Mouse (Mus musculus) limb, embryonic 11.5 days (tissue): ENCODE data around the gene Cdc25a. TPM values are rescaled to one million over a fixed set of nuclear protein-coding genes. Genes with fewer than 3 reads are reported as not detected.

Source experiments
- ATAC-seq: fragments of 200-750 bp; cut with Nextera tagmentation; 2 replicates; pipeline ENCODE4 v1.8.0; 2017; ENCODE audit warnings: low read depth; ENCODE audit not compliant: insufficient number of reproducible peaks, low FRiP score, low TSS enrichment
- DNase-seq: peaks from one replicate; pipeline ENCODE4 v3.0.0-alpha.2; 2015; ENCODE audit warnings: low spot score
- H3K27ac ChIP-seq: fragments of 300-500 bp; sonication (generic); replicated peaks from 2 replicates; pipeline ENCODE4 v1.5.1; 2014; ENCODE audit warnings: low read depth, mild to moderate bottlenecking, low read length
- H3K27me3 ChIP-seq: fragments of 300-500 bp; sonication (generic); 2 replicates; pipeline ENCODE4 v1.6.1; 2014; ENCODE audit warnings: mild to moderate bottlenecking, low read length, mixed read lengths; ENCODE audit not compliant: control insufficient read depth, insufficient read depth
- H3K36me3 ChIP-seq: fragments of 300-500 bp; sonication (generic); 2 replicates; pipeline ENCODE4 v1.6.1; 2014; ENCODE audit warnings: mild to moderate bottlenecking, low read length, moderate library complexity, mixed read lengths; ENCODE audit not compliant: control insufficient read depth, insufficient read depth
- H3K4me1 ChIP-seq: fragments of 300-500 bp; sonication (generic); 2 replicates; pipeline ENCODE4 v1.6.1; 2014; ENCODE audit warnings: low read length, mixed read lengths; ENCODE audit not compliant: control insufficient read depth, insufficient read depth
- H3K4me2 ChIP-seq: fragments of 300-500 bp; sonication (generic); 2 replicates; pipeline ENCODE4 v1.6.1; 2014; ENCODE audit warnings: low read depth, mild to moderate bottlenecking, moderate library complexity; ENCODE audit not compliant: severe bottlenecking
- H3K4me3 ChIP-seq: fragments of 300-500 bp; sonication (generic); 2 replicates; pipeline ENCODE4 v1.5.1; 2014; ENCODE audit warnings: low read depth, low read length
- H3K9ac ChIP-seq: fragments of 300-500 bp; sonication (generic); 2 replicates; pipeline ENCODE4 v1.6.1; 2014; ENCODE audit warnings: mild to moderate bottlenecking, low read length
- H3K9me3 ChIP-seq: fragments of 300-500 bp; sonication (generic); 2 replicates; pipeline ENCODE4 v1.6.1; 2016; ENCODE audit warnings: low read length; ENCODE audit not compliant: control insufficient read depth
- WGBS: fragments of 180-500 bp; shearing (Covaris S2); extraction: QIAGEN DNeasy Blood & Tissue Kit; methylation state at CpG from one replicate; pipeline ENCODE4 v1.1.7; 2014; 5-methylcytosine and 5-hydroxymethylcytosine counted together
- polyA plus RNA-seq: library from polyadenylated mRNA; unstranded; fragments of >200 nt; fragmentation: Nextera tagmentation; extraction: Ambion mirVana; gene quantifications from 2 replicates; pipeline ENCODE4 v1.2.1, GENCODE M21; 2014

The Cdc25a gene
- polyA plus RNA-seq, 1 experiment from 2014 or later = 42.8 TPM

DNA sequence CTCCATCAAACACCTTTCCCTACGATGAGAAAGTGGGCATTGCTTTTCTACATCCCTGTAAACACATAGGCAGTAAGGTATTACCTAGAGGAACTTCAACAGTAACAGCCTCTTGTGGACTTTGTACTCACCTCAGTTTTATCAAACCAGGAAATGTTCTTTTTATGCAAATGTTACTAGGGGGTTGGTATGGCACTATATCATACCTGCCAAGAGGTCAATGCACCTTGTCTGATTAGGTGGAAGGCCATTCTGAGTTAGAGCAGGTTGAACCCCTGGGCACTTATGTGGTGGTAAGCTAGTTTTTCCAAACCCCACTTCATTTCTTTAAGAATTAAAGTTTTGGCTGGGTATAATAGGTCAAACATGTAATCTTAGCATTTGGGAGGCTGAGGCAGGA lies 3.9 kb downstream of the Cdc25a start:
- DNase-seq (no peak), ATAC-seq (no peak)
- H3K4me1 ChIP-seq = peaks cover 3% of the 10 kb centered on the region; the same call in 1 of the 2 replicates
- 98% methylated on average over 1 of the region's 1 CpGs for WGBS
- H3K36me3 ChIP-seq = peaks cover 35% of the 10 kb centered on the region; the same call in 1 of the 2 replicates
- no peaks in the 10 kb centered on the region for H3K27me3 ChIP-seq
- no peaks in the 10 kb centered on the region for H3K9me3 ChIP-seq
- no peak overlapping the region for H3K4me2 ChIP-seq
- H3K27ac ChIP-seq = no peak overlapping the region
- H3K9ac ChIP-seq = no peak overlapping the region
- H3K4me3 ChIP-seq = no peak overlapping the region

DNA sequence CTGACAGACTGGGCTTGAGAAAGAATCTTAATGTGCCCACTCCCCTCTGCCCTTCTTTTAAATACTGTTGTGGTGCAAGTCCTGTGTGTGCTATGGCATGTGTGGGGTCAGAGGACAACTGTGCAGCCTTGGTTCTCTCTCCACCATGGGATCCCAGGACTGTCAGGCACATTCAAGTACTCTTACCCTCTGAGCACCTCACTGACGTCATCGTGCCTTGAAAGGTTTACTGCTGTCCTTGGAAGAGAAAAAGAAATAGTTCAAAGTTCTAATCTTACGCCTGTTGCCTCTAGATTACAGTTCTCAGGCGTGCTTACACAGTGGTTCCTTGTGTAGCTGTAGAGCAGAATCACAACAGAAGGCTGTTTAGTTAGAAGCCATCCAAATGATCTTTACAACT lies 10.9 kb downstream of the Cdc25a start:
- ATAC-seq = no peak
- Histone ChIP-seq H3K27ac (no peak overlapping the region), H3K4me1 (no peaks in the 10 kb centered on the region), H3K9me3 (no peaks in the 10 kb centered on the region), H3K27me3 (no peaks in the 10 kb centered on the region), H3K4me2 (no peak overlapping the region), H3K36me3 (peaks cover 51% of the 10 kb centered on the region), H3K4me3 (no peak overlapping the region), H3K9ac (no peak overlapping the region)
- WGBS = 84% methylated on average over 4 of the region's 4 CpGs
- no peak for DNase-seq

DNA sequence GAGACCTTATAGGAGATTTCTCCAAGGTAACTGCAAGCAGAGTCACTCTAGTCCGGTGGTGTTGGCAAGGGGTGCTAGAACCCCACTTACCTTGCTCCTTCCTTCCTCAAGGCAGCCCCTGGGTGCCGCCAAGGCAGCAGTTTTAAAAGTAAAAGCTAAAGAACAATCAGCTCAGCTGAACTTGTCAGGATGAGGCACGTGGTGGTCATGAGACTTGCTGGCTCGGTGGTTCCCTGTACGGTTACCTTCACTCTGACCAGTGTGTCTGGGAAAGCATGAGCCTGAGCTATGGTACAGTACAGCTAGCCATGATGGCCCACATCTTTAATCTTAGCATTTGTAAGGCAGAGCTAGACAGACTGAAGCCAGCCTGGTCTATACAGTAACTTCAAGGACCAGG lies 11.9 kb downstream of the Cdc25a start:
- DNase-seq = no peak
- Histone ChIP-seq H3K27ac (no peak overlapping the region), H3K4me2 (no peak overlapping the region), H3K9ac (no peak overlapping the region), H3K36me3 (peaks cover 58% of the 10 kb centered on the region), H3K4me3 (no peak overlapping the region), H3K27me3 (no peaks in the 10 kb centered on the region), H3K9me3 (no peaks in the 10 kb centered on the region), H3K4me1 (no peaks in the 10 kb centered on the region)
- WGBS = 90% methylated on average over 5 of the region's 5 CpGs
- ATAC-seq = no peak

DNA sequence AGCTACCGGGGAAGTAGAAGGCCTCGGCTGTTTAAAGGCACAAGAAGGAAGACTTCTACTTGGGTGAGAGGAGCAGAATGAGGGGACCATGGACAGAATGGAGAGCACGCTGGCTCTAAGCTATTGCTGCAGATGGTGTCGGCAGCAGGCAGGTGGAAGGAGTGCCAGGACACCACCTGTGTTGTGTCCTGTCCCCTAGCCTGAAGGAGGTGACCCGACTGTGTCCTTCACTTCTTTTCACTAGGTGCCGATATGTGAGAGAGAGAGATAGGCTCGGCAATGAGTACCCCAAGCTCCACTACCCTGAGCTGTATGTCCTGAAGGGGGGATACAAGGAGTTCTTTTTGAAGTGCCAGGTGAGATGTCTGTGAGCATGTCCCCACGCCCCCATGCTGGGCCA lies 16.1 kb downstream of the Cdc25a start:
- Histone ChIP-seq H3K4me2 (no peak overlapping the region), H3K9me3 (no peaks in the 10 kb centered on the region), H3K4me1 (peaks cover 5% of the 10 kb centered on the region; the same call in 1 of the 2 replicates), H3K36me3 (peaks cover 46% of the 10 kb centered on the region), H3K4me3 (no peak overlapping the region), H3K9ac (no peak overlapping the region), H3K27ac (no peak overlapping the region), H3K27me3 (no peaks in the 10 kb centered on the region)
- ATAC-seq (no peak), DNase-seq (no peak)
- WGBS = 93% methylated on average over 8 of the region's 8 CpGs

DNA sequence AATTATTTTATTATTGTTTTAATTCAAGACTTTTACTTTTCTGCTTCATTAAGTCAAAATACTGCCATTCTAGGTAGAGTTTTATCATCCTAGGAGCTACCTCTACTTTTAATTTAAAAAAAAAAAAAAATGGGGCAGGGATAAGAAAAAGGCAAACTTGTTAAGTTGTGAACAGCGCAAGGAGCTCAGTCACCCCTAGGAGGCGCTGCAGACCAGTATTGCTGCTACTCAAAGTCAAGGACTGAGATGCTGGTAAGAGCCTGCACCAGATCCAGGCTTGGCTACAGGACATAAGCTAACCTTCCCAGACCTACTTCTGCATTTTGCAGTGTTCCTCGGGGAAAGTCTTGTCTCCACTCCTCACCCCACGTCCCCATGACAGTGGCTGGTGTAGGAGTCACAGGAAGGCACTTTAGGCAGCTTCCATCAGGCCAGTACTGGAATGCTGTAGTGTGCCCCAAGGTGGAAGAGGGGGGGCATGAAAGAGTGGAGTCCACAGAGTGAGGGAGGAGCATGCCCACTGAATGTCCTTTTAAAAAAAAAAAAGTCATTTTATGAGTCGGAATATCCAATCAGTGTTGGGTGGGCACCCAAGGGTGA lies 17.4 kb downstream of the Cdc25a start:
- Histone ChIP-seq H3K36me3 (peaks cover 40% of the 10 kb centered on the region), H3K9me3 (no peaks in the 10 kb centered on the region), H3K4me3 (no peak overlapping the region), H3K27ac (no peak overlapping the region), H3K4me2 (no peak overlapping the region), H3K27me3 (no peaks in the 10 kb centered on the region), H3K9ac (no peak overlapping the region), H3K4me1 (peaks cover 5% of the 10 kb centered on the region; the same call in 1 of the 2 replicates)
- 72% methylated on average over 5 of the region's 5 CpGs for WGBS
- DNase-seq (peak; percentile 89), ATAC-seq (no peak)

DNA sequence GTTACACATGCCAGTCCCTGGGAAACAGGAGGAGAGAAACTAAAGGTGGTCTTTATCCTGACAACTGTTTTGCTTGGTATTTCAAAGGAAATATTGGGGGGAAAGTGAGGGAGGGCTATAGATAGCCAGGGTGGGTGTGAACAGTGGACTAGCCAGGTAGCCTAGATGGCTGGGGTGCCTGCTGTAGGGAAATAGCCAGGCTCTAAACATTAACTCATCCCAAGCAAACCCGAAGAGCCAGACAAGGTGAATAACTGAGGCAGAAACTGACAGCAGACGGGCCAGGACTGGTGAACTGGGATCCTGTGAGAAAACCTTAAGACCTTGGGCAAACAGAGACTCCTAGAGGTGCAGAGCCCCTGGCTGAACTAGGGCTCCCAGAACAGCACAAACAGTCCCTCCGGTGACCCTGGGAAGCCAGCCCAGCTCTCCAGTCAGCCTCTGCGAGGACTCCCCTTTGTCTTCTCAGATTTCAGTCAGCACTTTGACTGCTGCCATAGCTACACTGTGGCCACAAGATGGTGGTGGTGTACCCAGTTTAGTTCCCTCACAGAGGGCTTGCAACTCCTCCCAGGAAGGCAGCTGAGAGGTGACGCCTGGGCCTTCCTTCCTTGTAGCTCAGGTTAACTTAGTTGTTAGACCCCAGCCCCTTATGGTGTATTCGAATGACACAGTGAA lies 19.2 kb downstream of the Cdc25a start:
- peak overlapping the region; percentile 52 for H3K9ac ChIP-seq
- peaks cover 30% of the 10 kb centered on the region; the same call in 1 of the 2 replicates for H3K36me3 ChIP-seq
- H3K4me2 ChIP-seq = no peak overlapping the region
- no peaks in the 10 kb centered on the region for H3K27me3 ChIP-seq
- no peak overlapping the region for H3K4me3 ChIP-seq
- no peaks in the 10 kb centered on the region for H3K9me3 ChIP-seq
- peak overlapping the region; percentile 79 for H3K27ac ChIP-seq
- DNase-seq (peak; percentile 85), ATAC-seq (peak; percentile 84)
- peaks cover 5% of the 10 kb centered on the region; the same call in 1 of the 2 replicates for H3K4me1 ChIP-seq
- 25% methylated on average over 6 of the region's 6 CpGs for WGBS

DNA sequence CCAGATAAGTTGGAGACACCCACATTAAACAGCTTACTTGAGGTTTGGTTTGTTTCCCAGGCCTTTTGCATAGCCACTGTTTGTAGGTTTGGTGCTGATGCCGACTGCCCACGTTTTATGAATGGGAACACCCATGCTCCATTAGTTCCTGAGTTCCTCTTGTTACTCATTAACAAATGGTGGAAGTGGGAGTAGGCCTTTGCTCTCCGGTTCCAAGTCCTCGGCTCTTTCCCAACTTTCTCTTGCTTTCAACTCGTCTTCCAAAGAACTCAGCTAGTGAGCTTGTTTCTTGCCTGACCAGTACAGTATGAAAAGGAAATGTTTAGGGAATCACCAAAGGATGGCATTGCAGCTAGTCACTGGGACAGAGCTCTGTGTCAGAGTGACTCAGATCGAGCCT lies 20.2 kb downstream of the Cdc25a start:
- H3K4me2 ChIP-seq = no peak overlapping the region
- peaks cover 23% of the 10 kb centered on the region; the same call in 1 of the 2 replicates for H3K36me3 ChIP-seq
- no peaks in the 10 kb centered on the region for H3K9me3 ChIP-seq
- H3K4me1 ChIP-seq = peaks cover 5% of the 10 kb centered on the region; the same call in 1 of the 2 replicates
- DNase-seq = no peak
- ATAC-seq = no peak
- H3K9ac ChIP-seq = no peak overlapping the region
- H3K4me3 ChIP-seq = no peak overlapping the region
- no peaks in the 10 kb centered on the region for H3K27me3 ChIP-seq
- 91% methylated on average over 6 of the region's 6 CpGs for WGBS
- no peak overlapping the region for H3K27ac ChIP-seq

DNA sequence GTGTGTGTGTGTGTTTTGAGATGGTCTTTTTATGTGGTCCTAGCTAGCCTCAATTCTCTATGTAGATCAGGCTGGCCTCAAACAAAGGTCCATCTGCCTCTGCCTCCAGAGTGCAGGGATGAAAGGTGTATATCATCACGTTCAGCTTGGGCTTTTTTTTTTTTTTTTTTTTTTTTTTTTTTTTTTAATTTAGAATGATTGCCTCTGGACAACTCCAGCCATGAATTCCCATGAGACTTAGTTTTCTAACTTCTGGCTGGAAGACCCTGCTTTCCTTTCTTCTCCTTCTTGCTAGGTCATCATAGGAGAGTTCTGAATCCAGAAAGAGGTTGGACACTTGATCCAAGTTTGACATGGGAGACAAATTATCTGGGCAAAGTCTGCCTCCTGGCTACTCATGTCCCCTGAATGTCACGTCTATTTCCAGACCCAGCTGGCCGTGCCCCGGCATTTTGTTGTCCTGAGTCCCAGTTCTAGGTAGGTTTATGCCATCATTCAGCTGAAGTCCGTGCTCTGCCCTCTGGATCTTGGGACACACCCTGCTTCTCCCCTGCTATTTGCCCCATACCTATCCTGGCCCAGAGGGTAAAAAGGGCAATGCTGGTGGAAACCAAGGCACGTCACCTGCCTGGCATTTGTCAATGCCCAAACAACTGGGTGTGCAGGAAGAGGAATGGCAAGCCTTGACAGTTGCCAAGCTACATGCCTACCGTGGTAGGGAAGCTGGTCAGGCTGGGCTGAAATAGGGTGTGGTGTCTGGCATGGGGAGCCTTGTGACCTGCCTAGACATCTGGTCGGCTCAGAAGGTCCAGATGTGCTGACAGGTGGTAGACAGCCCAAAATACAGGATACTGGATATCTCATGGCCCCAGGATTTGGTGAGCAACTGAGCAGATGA lies 21.1 kb downstream of the Cdc25a start:
- H3K4me1 ChIP-seq = peaks cover 5% of the 10 kb centered on the region; the same call in 1 of the 2 replicates
- ATAC-seq (no peak), DNase-seq (no peak)
- H3K9me3 ChIP-seq = no peaks in the 10 kb centered on the region
- WGBS = 82% methylated on average over 8 of the region's 8 CpGs
- peaks cover 15% of the 10 kb centered on the region; the same call in 1 of the 2 replicates for H3K36me3 ChIP-seq
- H3K27me3 ChIP-seq = no peaks in the 10 kb centered on the region
- no peak overlapping the region for H3K27ac ChIP-seq
- no peak overlapping the region for H3K4me3 ChIP-seq
- no peak overlapping the region for H3K9ac ChIP-seq
- no peak overlapping the region for H3K4me2 ChIP-seq
